Mouse (Mus musculus) stomach, embryonic 15.5 days (tissue): ENCODE measurements at regions not wholly inside any gene's neighbourhood (a gene's known extent, or its start where the extent isn't known, plus 50 kb on each side); places are given as distances from the start of the nearest gene placed in this dataset.

Source experiments
- ATAC-seq: fragments of 200-750 bp; cut with Nextera tagmentation; 2 replicates; pipeline ENCODE4 v1.8.0; 2017; ENCODE audit warnings: low read depth, moderate number of reproducible peaks, moderate TSS enrichment; ENCODE audit not compliant: insufficient read depth, low FRiP score
- H3K27ac ChIP-seq: fragments of 300-500 bp; sonication (generic); 2 replicates; pipeline ENCODE4 v1.5.1; 2015; ENCODE audit warnings: mild to moderate bottlenecking, inconsistent platforms
- H3K27me3 ChIP-seq: fragments of 300-500 bp; sonication (generic); replicated peaks from 2 replicates; pipeline ENCODE4 v1.6.1; 2015; ENCODE audit warnings: inconsistent platforms
- H3K36me3 ChIP-seq: fragments of 300-500 bp; sonication (generic); 2 replicates; pipeline ENCODE4 v1.6.1; 2015; ENCODE audit warnings: inconsistent platforms
- H3K4me1 ChIP-seq: fragments of 300-500 bp; sonication (generic); 2 replicates; pipeline ENCODE4 v1.6.1; 2015; ENCODE audit warnings: inconsistent platforms
- H3K4me2 ChIP-seq: fragments of 300-500 bp; sonication (generic); 2 replicates; pipeline ENCODE4 v1.6.1; 2015; ENCODE audit warnings: mild to moderate bottlenecking, inconsistent platforms
- H3K4me3 ChIP-seq: fragments of 300-500 bp; sonication (generic); replicated peaks from 2 replicates; pipeline ENCODE4 v1.5.1; 2015; ENCODE audit warnings: inconsistent platforms
- H3K9ac ChIP-seq: fragments of 300-500 bp; sonication (generic); 2 replicates; pipeline ENCODE4 v1.6.1; 2015; ENCODE audit warnings: inconsistent platforms
- H3K9me3 ChIP-seq: fragments of 300-500 bp; sonication (generic); 2 replicates; pipeline ENCODE4 v1.6.1; 2016; ENCODE audit warnings: inconsistent platforms
- WGBS: fragments of 180-500 bp; shearing (Covaris S2); methylation state at CpG from one replicate; pipeline ENCODE4 v1.1.7; 2015; 5-methylcytosine and 5-hydroxymethylcytosine counted together

GRCm38 (mm10) chr5:29870537-29870936, 134.8 kb upstream of the Gm5129 start:
- Histone ChIP-seq H3K4me3 (no peak overlapping the region), H3K9me3 (no peaks in the 10 kb centered on the region), H3K27me3 (no peaks in the 10 kb centered on the region), H3K36me3 (no peaks in the 10 kb centered on the region), H3K27ac (no peak overlapping the region), H3K4me2 (no peak overlapping the region), H3K9ac (no peak overlapping the region), H3K4me1 (no peaks in the 10 kb centered on the region)
- no peak for ATAC-seq
- 47% methylated on average over 3 of the region's 3 CpGs for WGBS

DNA sequence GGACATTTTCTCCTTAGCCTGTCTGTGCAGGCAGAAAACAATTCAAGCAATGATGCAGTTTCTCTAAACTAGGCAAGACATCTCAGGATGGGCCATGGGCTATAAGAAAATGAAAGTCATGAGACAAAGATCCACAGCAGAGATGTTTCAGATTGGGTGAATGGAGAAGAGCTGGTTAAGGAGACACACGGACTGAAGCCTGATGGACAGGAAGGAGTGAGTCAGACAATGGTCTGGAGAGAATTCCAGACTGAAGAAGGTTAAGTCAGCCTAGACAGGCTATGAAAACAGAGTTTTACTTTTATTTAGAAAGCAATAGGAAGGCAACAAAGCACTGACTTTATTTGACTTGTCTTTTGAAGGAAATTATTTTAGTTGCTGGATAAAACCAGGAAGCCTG, 137.5 kb upstream of the Il6 start:
- no peak overlapping the region for H3K9ac ChIP-seq
- no peaks in the 10 kb centered on the region for H3K36me3 ChIP-seq
- H3K27ac ChIP-seq = no peak overlapping the region
- no peaks in the 10 kb centered on the region for H3K4me1 ChIP-seq
- H3K27me3 ChIP-seq = no peaks in the 10 kb centered on the region
- no peak overlapping the region for H3K4me2 ChIP-seq
- WGBS = 56% methylated on average over 1 of the region's 1 CpGs
- no peak for ATAC-seq
- no peaks in the 10 kb centered on the region for H3K9me3 ChIP-seq
- H3K4me3 ChIP-seq = no peak overlapping the region

GRCm38 (mm10) chr5:29887267-29887841, 125.6 kb upstream of the Il6 start:
- Histone ChIP-seq H3K4me1 (no peaks in the 10 kb centered on the region), H3K4me3 (no peak overlapping the region), H3K27me3 (no peaks in the 10 kb centered on the region), H3K36me3 (no peaks in the 10 kb centered on the region), H3K9ac (no peak overlapping the region), H3K9me3 (no peaks in the 10 kb centered on the region), H3K27ac (no peak overlapping the region), H3K4me2 (no peak overlapping the region)
- 45% methylated on average over 4 of the region's 4 CpGs for WGBS
- ATAC-seq = no peak

- Histone ChIP-seq H3K9ac (no peak overlapping the region), H3K27me3 (no peaks in the 10 kb centered on the region), H3K9me3 (no peaks in the 10 kb centered on the region), H3K36me3 (no peaks in the 10 kb centered on the region), H3K4me3 (no peak overlapping the region), H3K4me2 (no peak overlapping the region), H3K27ac (no peak overlapping the region), H3K4me1 (no peaks in the 10 kb centered on the region)
- ATAC-seq = no peak
- 70% methylated on average over 2 of the region's 2 CpGs for WGBS
Measured at GRCm38 (mm10) chr5:29892344-29892743, 120.6 kb upstream of the Il6 start.

GRCm38 (mm10) chr5:29892861-29893260, 120.1 kb upstream of the Il6 start:
- Histone ChIP-seq H3K27me3 (no peaks in the 10 kb centered on the region), H3K4me1 (no peaks in the 10 kb centered on the region), H3K9me3 (no peaks in the 10 kb centered on the region), H3K36me3 (no peaks in the 10 kb centered on the region), H3K9ac (no peak overlapping the region), H3K4me3 (no peak overlapping the region), H3K4me2 (no peak overlapping the region), H3K27ac (no peak overlapping the region)
- no peak for ATAC-seq
- WGBS = 76% methylated on average over 2 of the region's 2 CpGs

- Histone ChIP-seq H3K4me3 (no peak overlapping the region), H3K9me3 (no peaks in the 10 kb centered on the region), H3K4me1 (no peaks in the 10 kb centered on the region), H3K27ac (no peak overlapping the region), H3K4me2 (no peak overlapping the region), H3K9ac (no peak overlapping the region), H3K27me3 (no peaks in the 10 kb centered on the region), H3K36me3 (no peaks in the 10 kb centered on the region)
- WGBS = 22% methylated on average over 5 of the region's 5 CpGs
- ATAC-seq = no peak
Measured at GRCm38 (mm10) chr5:29893829-29894228, 119.1 kb upstream of the Il6 start.

DNA sequence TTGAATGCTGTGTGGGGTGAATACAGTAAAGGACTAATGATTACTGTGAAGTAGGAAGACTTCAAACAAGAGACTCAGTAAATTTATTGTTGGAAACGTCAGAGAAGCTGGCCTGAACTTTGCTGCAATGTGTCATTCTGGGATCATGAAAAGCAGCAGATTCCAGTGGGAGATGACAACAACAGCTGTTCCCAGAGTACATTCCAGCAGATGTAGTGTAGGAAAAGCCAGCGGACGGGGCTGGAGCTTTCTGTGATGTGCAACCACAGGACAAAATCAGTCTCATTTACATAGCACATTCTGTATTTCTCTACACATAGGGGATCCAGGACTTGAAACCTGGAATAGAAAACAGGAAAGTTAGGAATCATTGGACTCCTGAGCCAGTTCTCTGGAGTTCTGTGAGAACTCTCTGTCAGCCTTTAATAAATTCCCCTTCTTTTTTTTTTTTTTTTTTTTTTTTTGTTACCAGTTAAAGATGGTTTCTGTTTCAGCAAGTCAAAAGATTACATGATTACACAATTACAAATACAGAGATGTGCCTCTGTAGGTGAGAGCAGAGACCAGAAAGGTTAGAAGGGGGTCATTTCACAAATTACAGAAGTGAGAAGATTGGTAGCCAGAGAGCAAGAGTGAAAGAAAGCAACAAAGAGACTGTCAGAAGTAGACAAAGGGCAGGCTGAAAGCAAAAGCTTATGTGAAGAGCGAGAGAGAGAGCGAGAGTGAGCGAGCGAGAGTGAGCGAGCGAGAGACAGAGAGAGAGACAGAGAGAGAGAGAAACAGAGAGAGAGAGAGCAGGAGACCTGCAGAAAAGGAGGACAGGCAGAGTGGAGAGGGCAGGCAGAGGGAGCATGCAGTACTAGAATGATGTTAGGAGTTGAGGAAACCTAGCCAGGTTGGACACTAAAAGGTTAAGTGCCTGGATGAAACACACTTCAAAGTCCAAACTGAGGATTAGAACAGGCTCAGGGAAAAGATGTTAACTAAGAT, 118.0 kb upstream of the Il6 start:
- no peaks in the 10 kb centered on the region for H3K36me3 ChIP-seq
- H3K9me3 ChIP-seq = no peaks in the 10 kb centered on the region
- no peak overlapping the region for H3K9ac ChIP-seq
- H3K4me3 ChIP-seq = no peak overlapping the region
- no peak for ATAC-seq
- peak overlapping the region; percentile 1; the same call in 1 of the 2 replicates for H3K4me2 ChIP-seq
- no peaks in the 10 kb centered on the region for H3K27me3 ChIP-seq
- H3K27ac ChIP-seq = peak overlapping the region; percentile 49; the same call in 1 of the 2 replicates
- H3K4me1 ChIP-seq = no peaks in the 10 kb centered on the region
- 34% methylated on average over 9 of the region's 9 CpGs for WGBS

DNA sequence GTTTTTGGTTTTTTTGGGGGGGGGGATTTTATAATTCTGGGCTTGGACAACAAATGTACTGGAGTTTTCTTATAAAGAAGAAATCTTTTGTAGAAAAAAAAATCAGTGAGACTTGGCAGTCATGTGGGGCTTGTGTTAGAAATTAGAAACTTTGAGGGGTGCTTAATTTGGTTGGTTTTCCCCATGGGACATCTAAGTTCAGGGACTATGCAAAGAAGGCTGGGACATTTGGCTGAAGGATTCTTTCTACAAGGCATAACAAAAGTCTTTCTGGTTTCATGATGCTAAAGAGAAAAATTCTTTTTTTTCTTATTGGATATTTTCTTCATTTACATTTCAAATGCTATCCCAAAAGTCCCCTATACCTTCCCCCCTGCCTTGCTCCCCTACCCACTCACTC, 115.3 kb upstream of the Il6 start:
- H3K27ac ChIP-seq = no peak overlapping the region
- no peaks in the 10 kb centered on the region for H3K9me3 ChIP-seq
- no peak overlapping the region for H3K4me3 ChIP-seq
- no peak overlapping the region for H3K9ac ChIP-seq
- H3K27me3 ChIP-seq = no peaks in the 10 kb centered on the region
- no peak for ATAC-seq
- H3K36me3 ChIP-seq = no peaks in the 10 kb centered on the region
- no peaks in the 10 kb centered on the region for H3K4me1 ChIP-seq
- no peak overlapping the region for H3K4me2 ChIP-seq

GRCm38 (mm10) chr5:29901716-29902115, 111.2 kb upstream of the Il6 start:
- H3K4me1 ChIP-seq = no peaks in the 10 kb centered on the region
- H3K4me2 ChIP-seq = no peak overlapping the region
- no peak for ATAC-seq
- H3K27ac ChIP-seq = no peak overlapping the region
- H3K9ac ChIP-seq = no peak overlapping the region
- WGBS = 77% methylated on average over 2 of the region's 2 CpGs
- no peak overlapping the region for H3K4me3 ChIP-seq
- no peaks in the 10 kb centered on the region for H3K9me3 ChIP-seq
- H3K36me3 ChIP-seq = no peaks in the 10 kb centered on the region
- no peaks in the 10 kb centered on the region for H3K27me3 ChIP-seq

DNA sequence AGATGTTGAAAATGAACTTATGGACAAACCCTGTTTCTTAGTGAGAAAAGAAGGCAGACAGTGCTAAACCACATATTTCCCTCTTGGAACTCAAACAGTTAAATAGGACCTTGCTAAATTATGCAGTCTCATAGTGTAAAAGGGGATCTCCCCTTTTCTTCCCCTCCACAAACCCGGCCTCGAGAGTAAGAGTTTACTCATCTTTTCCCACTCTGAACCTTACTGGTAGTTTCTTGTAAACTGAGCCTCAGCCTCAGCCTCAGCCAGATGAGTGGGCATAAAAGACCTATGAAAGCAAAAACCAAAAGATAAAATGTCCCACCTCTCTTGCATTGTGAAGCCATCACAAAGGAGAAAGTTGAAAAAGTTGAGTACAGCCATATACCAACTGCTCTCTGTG, 92.6 kb upstream of the Il6 start:
- WGBS = 56% methylated on average over 2 of the region's 2 CpGs
- no peak overlapping the region for H3K9ac ChIP-seq

DNA sequence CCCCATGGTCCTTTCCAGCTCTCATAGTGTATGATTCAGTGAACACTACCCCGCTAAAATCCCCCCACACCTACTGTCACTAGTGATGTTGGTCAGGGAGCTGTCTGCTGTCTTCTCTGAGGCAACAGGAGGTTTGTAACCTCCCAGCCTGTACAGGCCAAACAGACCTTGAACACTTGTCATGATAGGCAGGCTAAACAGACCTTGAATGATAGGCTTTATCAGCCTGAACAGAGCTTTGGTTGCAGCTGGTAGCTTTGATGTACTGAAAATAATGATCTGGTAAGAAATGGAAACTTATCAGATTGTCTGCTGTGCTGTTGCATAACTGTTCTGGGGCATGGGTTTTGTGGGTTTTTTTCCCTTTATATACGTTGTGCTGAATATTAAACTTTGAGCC, 87.4 kb upstream of the Il6 start:
- ATAC-seq = no peak
- no peak overlapping the region for H3K4me3 ChIP-seq
- 68% methylated on average over 2 of the region's 2 CpGs for WGBS

More for the DNA sequence above, 92.6 kb upstream of the Il6 start:
- Histone ChIP-seq H3K4me3 (no peak overlapping the region), H3K27ac (no peak overlapping the region), H3K9me3 (no peaks in the 10 kb centered on the region), H3K4me1 (no peaks in the 10 kb centered on the region), H3K36me3 (no peaks in the 10 kb centered on the region), H3K27me3 (no peaks in the 10 kb centered on the region), H3K4me2 (no peak overlapping the region)
- no peak for ATAC-seq

GRCm38 (mm10) chr5:29927594-29927993, 85.3 kb upstream of the Il6 start:
- H3K27me3 ChIP-seq = no peaks in the 10 kb centered on the region
- no peak overlapping the region for H3K9ac ChIP-seq
- H3K36me3 ChIP-seq = no peaks in the 10 kb centered on the region
- no peak overlapping the region for H3K27ac ChIP-seq
- H3K4me1 ChIP-seq = no peaks in the 10 kb centered on the region
- no peaks in the 10 kb centered on the region for H3K9me3 ChIP-seq
- H3K4me3 ChIP-seq = no peak overlapping the region
- 55% methylated on average over 1 of the region's 1 CpGs for whole genome bisulfite sequencing
- ATAC-seq = no peak
- no peak overlapping the region for H3K4me2 ChIP-seq

More for the DNA sequence above, 87.4 kb upstream of the Il6 start:
- Histone ChIP-seq H3K4me2 (no peak overlapping the region), H3K27ac (no peak overlapping the region), H3K36me3 (no peaks in the 10 kb centered on the region), H3K9me3 (no peaks in the 10 kb centered on the region), H3K27me3 (no peaks in the 10 kb centered on the region), H3K4me1 (no peaks in the 10 kb centered on the region), H3K9ac (no peak overlapping the region)
